Mouse (Mus musculus) stomach, postnatal 0 days (tissue): ENCODE data around the gene Rpl10-ps3. TPM values are rescaled to one million over a fixed set of nuclear protein-coding genes. Genes with fewer than 3 reads are reported as not detected.

Experiments used
- ATAC-seq: fragments of 200-750 bp; cut with Nextera tagmentation; 2 replicates; pipeline ENCODE4 v1.8.0; 2017; ENCODE audit not compliant: low FRiP score, low TSS enrichment
- DNase-seq: peaks from one replicate; pipeline ENCODE4 v3.0.0-alpha.2; 2016; ENCODE audit warnings: low spot score
- H3K27ac ChIP-seq: fragments of 300-500 bp; sonication (generic); replicated peaks from 2 replicates; pipeline ENCODE4 v1.5.1; 2014; ENCODE audit warnings: mild to moderate bottlenecking, control low read depth
- H3K27me3 ChIP-seq: fragments of 300-500 bp; sonication (generic); 2 replicates; pipeline ENCODE4 v1.6.1; 2014; ENCODE audit warnings: low read length; ENCODE audit not compliant: control insufficient read depth, insufficient read depth
- H3K36me3 ChIP-seq: fragments of 300-500 bp; sonication (generic); 2 replicates; pipeline ENCODE4 v1.6.1; 2014; ENCODE audit warnings: low read length, mixed read lengths; ENCODE audit not compliant: control insufficient read depth, insufficient read depth
- H3K4me1 ChIP-seq: fragments of 300-500 bp; sonication (generic); replicated peaks from 2 replicates; pipeline ENCODE4 v1.6.1; 2014; ENCODE audit warnings: antibody characterized with exemption; ENCODE audit not compliant: control insufficient read depth, insufficient read depth
- H3K4me2 ChIP-seq: fragments of 300-500 bp; sonication (generic); replicated peaks from 2 replicates; pipeline ENCODE4 v1.6.1; 2014; ENCODE audit warnings: low read depth, mild to moderate bottlenecking, control low read depth, moderate library complexity
- H3K4me3 ChIP-seq: fragments of 300-500 bp; sonication (generic); 2 replicates; pipeline ENCODE4 v1.5.1; 2014; ENCODE audit warnings: low read depth, low read length, control low read depth
- H3K9ac ChIP-seq: fragments of 300-500 bp; sonication (generic); 2 replicates; pipeline ENCODE4 v1.6.1; 2014; ENCODE audit warnings: mild to moderate bottlenecking, low read length, control low read depth, mixed read lengths
- H3K9me3 ChIP-seq: fragments of 300-500 bp; sonication (generic); 2 replicates; pipeline ENCODE4 v1.6.1; 2016; ENCODE audit warnings: low read length; ENCODE audit not compliant: control insufficient read depth
- CTCF ChIP-seq: IDR thresholded peaks from 2 replicates; pipeline ENCODE4 v1.5.1; 2016; ENCODE audit warnings: antibody characterized with exemption, low read depth, mild to moderate bottlenecking, moderate library complexity
- EP300 ChIP-seq: optimal IDR thresholded peaks from 2 replicates; pipeline ENCODE3; 2016; ENCODE audit warnings: antibody characterized with exemption
- WGBS: fragments of 180-500 bp; shearing (Covaris S2); extraction: QIAGEN DNeasy Blood & Tissue Kit; methylation state at CpG from one replicate; pipeline ENCODE4 v1.1.7; 2014; 5-methylcytosine and 5-hydroxymethylcytosine counted together
- polyA plus RNA-seq: library from polyadenylated mRNA; unstranded; fragments of >200 nt; fragmentation: Nextera tagmentation; extraction: Ambion mirVana; gene quantifications from 2 replicates; pipeline ENCODE4 v1.2.1, GENCODE M21; 2015

The Rpl10-ps3 gene
- polyA plus RNA-seq, 1 experiment from 2014 or later: 215 TPM

- H3K9ac ChIP-seq: no peak overlapping the region
- 69% methylated on average over 5 of the region's 5 CpGs for WGBS
- TF ChIP-seq CTCF: no peak
- TF ChIP-seq EP300: no peak
- no peak overlapping the region for H3K27ac ChIP-seq
- no peaks in the 10 kb centered on the region for H3K9me3 ChIP-seq
- H3K36me3 ChIP-seq: no peaks in the 10 kb centered on the region
- H3K27me3 ChIP-seq: no peaks in the 10 kb centered on the region
- no peaks in the 10 kb centered on the region for H3K4me1 ChIP-seq
- ATAC-seq: no peak
- H3K4me3 ChIP-seq: no peak overlapping the region
- H3K4me2 ChIP-seq: no peak overlapping the region
- DNase-seq: no peak
Measured at GRCm38 (mm10) chr9:50363259-50363658, 18.5 kb upstream of the Rpl10-ps3 start.

- H3K9ac ChIP-seq: no peak overlapping the region
- H3K27me3 ChIP-seq: no peaks in the 10 kb centered on the region
- no peak for TF ChIP-seq EP300
- no peak for TF ChIP-seq CTCF
- H3K27ac ChIP-seq: no peak overlapping the region
- no peak overlapping the region for H3K4me3 ChIP-seq
- H3K4me2 ChIP-seq: no peak overlapping the region
- H3K4me1 ChIP-seq: no peaks in the 10 kb centered on the region
- no peak for DNase-seq
- H3K36me3 ChIP-seq: no peaks in the 10 kb centered on the region
- H3K9me3 ChIP-seq: no peaks in the 10 kb centered on the region
- 49% methylated on average over 3 of the region's 3 CpGs for WGBS
- ATAC-seq: no peak
Measured at GRCm38 (mm10) chr9:50362556-50362955, 17.8 kb upstream of the Rpl10-ps3 start.

DNA sequence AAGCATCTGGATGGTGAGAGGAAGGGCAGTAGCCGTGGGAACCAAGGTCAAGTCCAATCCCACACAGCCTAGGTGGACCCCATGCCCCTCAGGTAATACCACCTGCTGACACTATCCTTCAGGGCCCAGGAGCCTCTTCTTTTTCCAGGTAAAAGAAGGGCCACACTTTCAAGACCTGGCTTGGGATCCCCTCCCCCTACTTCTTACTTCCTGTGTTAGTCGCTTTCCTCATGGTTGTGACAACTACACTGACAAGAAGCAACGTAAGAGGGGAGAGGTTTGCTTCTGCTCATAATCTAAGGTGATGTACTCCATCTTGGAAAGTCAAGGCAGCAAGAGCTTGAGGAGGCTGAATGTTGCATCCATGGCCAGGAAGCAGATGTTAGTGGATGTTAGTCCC is 15.6 kb upstream of the Rpl10-ps3 start:
- 66% methylated on average over 3 of the region's 3 CpGs for WGBS

GRCm38 (mm10) chr9:50357331-50357730 is 12.6 kb upstream of the Rpl10-ps3 start:
- Histone ChIP-seq H3K4me3 (no peak overlapping the region), H3K9ac (no peak overlapping the region), H3K4me2 (no peak overlapping the region), H3K27me3 (no peaks in the 10 kb centered on the region), H3K27ac (no peak overlapping the region), H3K9me3 (no peaks in the 10 kb centered on the region), H3K36me3 (no peaks in the 10 kb centered on the region), H3K4me1 (no peaks in the 10 kb centered on the region)
- ATAC-seq (no peak), DNase-seq (no peak)
- whole genome bisulfite sequencing: 71% methylated on average over 3 of the region's 3 CpGs
- TF ChIP-seq EP300 (no peak), CTCF (no peak)

More for the DNA sequence above, 15.6 kb upstream of the Rpl10-ps3 start:
- no peaks in the 10 kb centered on the region for H3K9me3 ChIP-seq
- H3K27me3 ChIP-seq: no peaks in the 10 kb centered on the region
- ATAC-seq (no peak), DNase-seq (no peak)
- no peak overlapping the region for H3K4me2 ChIP-seq
- no peak overlapping the region for H3K4me3 ChIP-seq
- no peaks in the 10 kb centered on the region for H3K36me3 ChIP-seq
- H3K4me1 ChIP-seq: no peaks in the 10 kb centered on the region
- no peak overlapping the region for H3K27ac ChIP-seq
- TF ChIP-seq CTCF (no peak), EP300 (no peak)
- H3K9ac ChIP-seq: no peak overlapping the region

DNA sequence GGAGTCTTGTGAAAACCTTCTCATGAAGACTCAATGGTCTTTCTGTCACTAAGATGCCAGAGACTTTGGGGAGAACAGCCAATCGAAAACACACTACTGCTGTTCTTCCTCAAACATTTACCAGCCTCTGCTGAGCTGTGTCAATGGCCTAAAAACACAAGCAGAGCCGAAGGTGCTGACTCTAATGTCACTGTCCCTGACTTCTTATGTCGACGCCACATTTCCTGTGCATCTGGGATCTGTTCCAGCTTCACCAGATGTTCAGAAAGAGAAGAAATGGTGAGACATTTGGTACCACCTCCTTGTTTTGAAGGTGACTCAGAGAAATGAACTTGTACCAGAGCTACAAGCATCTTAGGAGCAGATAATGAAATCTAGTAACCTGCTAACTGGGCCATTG is 7.0 kb upstream of the Rpl10-ps3 start:
- 58% methylated on average over 4 of the region's 4 CpGs for WGBS
- H3K9ac ChIP-seq: no peak overlapping the region
- no peaks in the 10 kb centered on the region for H3K9me3 ChIP-seq
- no peak overlapping the region for H3K27ac ChIP-seq
- no peaks in the 10 kb centered on the region for H3K4me1 ChIP-seq
- ATAC-seq (no peak), DNase-seq (no peak)
- no peaks in the 10 kb centered on the region for H3K27me3 ChIP-seq
- no peaks in the 10 kb centered on the region for H3K36me3 ChIP-seq
- TF ChIP-seq CTCF (no peak), EP300 (no peak)
- no peak overlapping the region for H3K4me2 ChIP-seq
- no peak overlapping the region for H3K4me3 ChIP-seq

GRCm38 (mm10) chr9:50350571-50350970 is 5.8 kb upstream of the Rpl10-ps3 start:
- Histone ChIP-seq H3K9ac (no peak overlapping the region), H3K27ac (no peak overlapping the region), H3K27me3 (no peaks in the 10 kb centered on the region), H3K36me3 (no peaks in the 10 kb centered on the region), H3K9me3 (no peaks in the 10 kb centered on the region), H3K4me1 (no peaks in the 10 kb centered on the region), H3K4me2 (no peak overlapping the region), H3K4me3 (no peak overlapping the region)
- 84% methylated on average over 1 of the region's 1 CpGs for WGBS
- TF ChIP-seq EP300 (no peak), CTCF (no peak)
- ATAC-seq (no peak), DNase-seq (no peak)
